Mouse (Mus musculus) lung, adult 2 months (tissue): ENCODE data around the gene Cenpx.

Experiments used
- CTCF ChIP-seq: fragments of 200-500 bp; IDR thresholded peaks from 2 replicates; pipeline ENCODE4 v1.5.1; 2011; ENCODE audit warnings: mild to moderate bottlenecking, low read length, control low read depth; ENCODE audit not compliant: insufficient read depth
- POLR2A ChIP-seq: fragments of 200-500 bp; IDR thresholded peaks from 2 replicates; pipeline ENCODE4 v1.6.1; 2011; ENCODE audit warnings: low read depth, mild to moderate bottlenecking, control low read depth, low read length, borderline replicate concordance; ENCODE audit errors: extremely low read depth

DNA sequence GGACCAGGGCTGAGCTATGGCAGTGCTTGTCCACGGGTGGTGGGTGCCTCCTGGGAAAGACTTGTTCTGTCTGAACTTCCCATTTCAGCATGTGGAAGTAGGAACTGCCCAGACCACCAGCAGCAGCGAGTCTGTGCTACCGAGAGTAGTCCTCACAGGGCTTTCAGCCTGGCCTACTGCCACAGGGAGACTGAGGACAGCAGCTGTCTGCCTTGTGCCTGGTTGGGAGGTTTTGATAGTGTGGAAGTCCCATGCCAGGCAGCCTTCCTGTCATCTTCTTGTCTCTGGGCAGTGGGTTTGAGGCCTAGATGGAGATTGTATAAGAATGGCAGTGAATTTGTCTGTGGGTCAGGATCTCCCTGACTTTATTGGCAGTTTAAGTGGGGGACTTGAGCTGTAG, 24.2 kb downstream of the Cenpx start:
- TF ChIP-seq POLR2A: no peak
- TF ChIP-seq CTCF: no peak
